Mouse (Mus musculus): ENCODE results near the gene Tfam. TPM values are rescaled to one million over a fixed set of nuclear protein-coding genes. Genes with fewer than 3 reads are reported as not detected.

Tfam gene
- polyA plus RNA-seq (2014; fragmentation: Nextera tagmentation; extraction: Ambion mirVana), result 87.7 and 103 TPM in 2 replicates

- Histone ChIP-seq H3K4me3 (ENCODE audit: low read length) (peak within 1 kb of the TSS; percentile 82), H3K4me2 (replicated peaks; ENCODE audit: low read depth, low read length) (peak within 1 kb of the TSS; percentile 81), H3K4me1 (ENCODE audit: control insufficient read depth, insufficient read depth, low read length) (peaks cover 10% of the 10 kb centered on the region; the same call in 1 of the 2 replicates), H3K36me3 (ENCODE audit: control insufficient read depth, insufficient read depth, low read length) (peaks cover 21% of the 10 kb centered on the region), H3K27ac (ENCODE audit: low read depth, low read length) (peak within 1 kb of the TSS; percentile 68; the same call in 1 of the 2 replicates), H3K27me3 (ENCODE audit: control insufficient read depth, insufficient read depth, low read length) (no peaks in the 10 kb centered on the region), H3K9me3 (ENCODE audit: control insufficient read depth, low read length) (no peaks in the 10 kb centered on the region), H3K9ac (ENCODE audit: low read depth, low read length) (peak within 1 kb of the TSS; percentile 83)
- 4% methylated on average over 7 of the region's 7 CpGs for WGBS
- no peak for ATAC-seq (ENCODE audit: low FRiP score, low TSS enrichment)
Measured at GRCm38 (mm10) chr10:71238240-71238554, at the start of gene Tfam. Gene Tfam (minus strand): TSS chr10:71238280.

DNA sequence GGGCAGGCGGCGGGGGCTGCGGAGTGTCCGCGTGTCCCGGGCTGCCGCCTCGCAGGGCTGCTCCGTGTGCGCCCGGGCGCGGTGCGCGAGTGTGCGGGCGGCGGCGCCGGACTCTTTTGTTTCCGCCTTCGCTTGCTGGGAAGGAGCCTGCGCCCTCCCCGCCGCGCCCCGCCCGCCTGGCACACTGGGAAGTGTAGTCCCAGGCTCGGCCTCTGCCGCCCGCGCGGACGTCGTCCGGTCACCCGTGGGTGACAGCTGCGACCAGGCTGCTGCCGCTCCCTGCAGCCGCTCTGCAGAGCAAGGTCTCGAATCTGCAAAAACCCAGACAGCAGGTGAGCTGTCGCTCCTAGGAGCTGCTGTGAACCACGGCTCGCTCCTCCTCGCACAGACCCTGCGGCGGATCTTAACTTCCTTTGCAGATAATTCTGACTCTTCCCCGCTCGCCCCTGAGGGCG, 47.1 kb upstream of the Tfam start, which contains the start of gene Ube2d1:
Gene Ube2d1, minus strand, starts transcription at position 137 of the 455 bp plus-strand sequence.
- WGBS, result under 1% methylated on average over 50 of the region's 50 CpGs
- peaks cover 8% of the 10 kb centered on the region; the same call in 1 of the 2 replicates for H3K4me1 ChIP-seq (ENCODE audit: control insufficient read depth, insufficient read depth, low read length)
- peak within 1 kb of the TSS; percentile 59 for H3K4me2 ChIP-seq (replicated peaks; ENCODE audit: low read depth, low read length)
- peaks cover 3% of the 10 kb centered on the region; the same call in 1 of the 2 replicates for H3K27me3 ChIP-seq (ENCODE audit: control insufficient read depth, insufficient read depth, low read length)
- H3K36me3 ChIP-seq (ENCODE audit: control insufficient read depth, insufficient read depth, low read length), result no peaks in the 10 kb centered on the region
- H3K9me3 ChIP-seq (ENCODE audit: control insufficient read depth, low read length), result no peaks in the 10 kb centered on the region
- peak within 1 kb of the TSS; percentile 76 for H3K9ac ChIP-seq (ENCODE audit: low read depth, low read length)
- peak; percentile 95 for ATAC-seq (ENCODE audit: low FRiP score, low TSS enrichment)
- peak within 1 kb of the TSS; percentile 66 for H3K4me3 ChIP-seq (ENCODE audit: low read length)
- H3K27ac ChIP-seq (ENCODE audit: low read depth, low read length), result no peak within 1 kb of the TSS

- Histone ChIP-seq H3K4me1 (ENCODE audit: control insufficient read depth, insufficient read depth, low read length) (peaks cover 8% of the 10 kb centered on the region; the same call in 1 of the 2 replicates), H3K9me3 (ENCODE audit: control insufficient read depth, low read length) (no peaks in the 10 kb centered on the region), H3K36me3 (ENCODE audit: control insufficient read depth, insufficient read depth, low read length) (no peaks in the 10 kb centered on the region), H3K9ac (ENCODE audit: low read depth, low read length) (peak overlapping the region; percentile 76), H3K27me3 (ENCODE audit: control insufficient read depth, insufficient read depth, low read length) (peaks cover 3% of the 10 kb centered on the region; the same call in 1 of the 2 replicates), H3K27ac (ENCODE audit: low read depth, low read length) (no peak overlapping the region), H3K4me3 (ENCODE audit: low read length) (peak overlapping the region; percentile 66), H3K4me2 (replicated peaks; ENCODE audit: low read depth, low read length) (peak overlapping the region; percentile 59)
- ATAC-seq (ENCODE audit: low FRiP score, low TSS enrichment), result peak; percentile 87
- WGBS, result 2% methylated on average over 41 of the region's 41 CpGs
Measured at GRCm38 (mm10) chr10:71284511-71285125, 46.5 kb upstream of the Tfam start.

DNA sequence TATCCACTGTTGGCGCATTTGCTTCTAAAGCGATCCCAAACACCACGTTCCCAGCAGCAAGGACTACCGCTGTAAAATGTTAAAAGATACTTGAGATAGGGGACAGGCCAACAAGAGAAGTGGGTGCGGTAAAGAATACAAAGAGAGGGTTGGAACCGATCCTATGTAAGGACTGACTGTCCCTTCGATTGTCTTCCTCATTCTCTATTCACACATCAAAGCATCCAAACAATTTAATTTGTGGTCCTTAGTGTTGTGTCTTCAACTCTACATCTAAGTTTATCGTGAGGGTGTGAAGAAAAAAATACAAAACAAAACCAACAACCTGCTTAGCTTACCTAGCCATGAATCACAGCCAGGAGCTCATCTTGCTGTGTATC, 46.0 kb upstream of the Tfam start:
- H3K9me3 ChIP-seq (ENCODE audit: control insufficient read depth, low read length), result no peaks in the 10 kb centered on the region
- H3K4me3 ChIP-seq (ENCODE audit: low read length), result peak overlapping the region; percentile 66
- peak overlapping the region; percentile 59 for H3K4me2 ChIP-seq (replicated peaks; ENCODE audit: low read depth, low read length)
- no peaks in the 10 kb centered on the region for H3K36me3 ChIP-seq (ENCODE audit: control insufficient read depth, insufficient read depth, low read length)
- peak overlapping the region; percentile 76; the same call in 1 of the 2 replicates for H3K9ac ChIP-seq (ENCODE audit: low read depth, low read length)
- no peak overlapping the region for H3K27ac ChIP-seq (ENCODE audit: low read depth, low read length)
- H3K4me1 ChIP-seq (ENCODE audit: control insufficient read depth, insufficient read depth, low read length), result peaks cover 8% of the 10 kb centered on the region; the same call in 1 of the 2 replicates
- peaks cover 3% of the 10 kb centered on the region; the same call in 1 of the 2 replicates for H3K27me3 ChIP-seq (ENCODE audit: control insufficient read depth, insufficient read depth, low read length)
- WGBS, result 11% methylated on average over 8 of the region's 8 CpGs
- no peak for ATAC-seq (ENCODE audit: low FRiP score, low TSS enrichment)

DNA sequence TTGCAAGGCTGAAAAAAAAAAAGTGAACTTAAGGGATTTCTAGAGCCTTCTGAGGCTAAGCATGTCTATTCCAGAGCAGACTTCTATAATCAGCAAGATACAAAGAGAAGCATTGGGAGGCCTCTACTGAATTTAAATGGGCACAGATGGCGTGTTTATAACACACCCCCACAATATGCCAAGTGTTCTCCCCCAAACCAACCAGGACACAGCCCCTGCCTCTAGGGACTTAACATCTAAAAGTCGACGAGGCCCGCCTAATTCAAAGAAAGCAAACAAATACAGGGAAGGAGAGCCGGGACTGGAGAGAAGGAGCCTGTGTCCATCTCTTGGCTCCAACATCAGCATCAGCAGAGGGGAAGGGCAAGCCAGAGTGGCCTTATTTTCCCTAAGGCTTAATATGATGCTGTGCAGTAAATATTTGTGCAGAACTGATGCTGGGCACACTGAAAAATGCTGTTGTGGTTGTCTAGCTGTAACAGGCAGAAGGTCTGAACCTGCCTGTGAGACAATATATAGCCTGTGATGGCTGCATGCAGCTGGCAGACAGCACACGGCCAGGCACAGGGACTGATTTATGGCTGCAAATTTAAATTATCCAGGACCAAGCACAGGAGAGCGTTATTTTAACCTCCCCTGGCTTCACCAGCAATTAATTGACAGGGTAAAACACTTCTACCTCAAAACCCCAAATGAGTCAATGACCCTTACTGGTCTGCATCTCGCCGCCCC, 35.1 kb upstream of the Tfam start:
- Histone ChIP-seq H3K4me3 (ENCODE audit: low read length) (no peak overlapping the region), H3K27me3 (ENCODE audit: control insufficient read depth, insufficient read depth, low read length) (no peaks in the 10 kb centered on the region), H3K9ac (ENCODE audit: low read depth, low read length) (no peak overlapping the region), H3K4me1 (ENCODE audit: control insufficient read depth, insufficient read depth, low read length) (peaks cover 2% of the 10 kb centered on the region; the same call in 1 of the 2 replicates), H3K36me3 (ENCODE audit: control insufficient read depth, insufficient read depth, low read length) (no peaks in the 10 kb centered on the region; the same call in 1 of the 2 replicates), H3K9me3 (ENCODE audit: control insufficient read depth, low read length) (no peaks in the 10 kb centered on the region), H3K4me2 (replicated peaks; ENCODE audit: low read depth, low read length) (no peak overlapping the region), H3K27ac (ENCODE audit: low read depth, low read length) (no peak overlapping the region)
- 22% methylated on average over 9 of the region's 9 CpGs for WGBS
- ATAC-seq (ENCODE audit: low FRiP score, low TSS enrichment), result 0 out of 2 replicates have a peak, but pooled peaks have one; percentile 24

DNA sequence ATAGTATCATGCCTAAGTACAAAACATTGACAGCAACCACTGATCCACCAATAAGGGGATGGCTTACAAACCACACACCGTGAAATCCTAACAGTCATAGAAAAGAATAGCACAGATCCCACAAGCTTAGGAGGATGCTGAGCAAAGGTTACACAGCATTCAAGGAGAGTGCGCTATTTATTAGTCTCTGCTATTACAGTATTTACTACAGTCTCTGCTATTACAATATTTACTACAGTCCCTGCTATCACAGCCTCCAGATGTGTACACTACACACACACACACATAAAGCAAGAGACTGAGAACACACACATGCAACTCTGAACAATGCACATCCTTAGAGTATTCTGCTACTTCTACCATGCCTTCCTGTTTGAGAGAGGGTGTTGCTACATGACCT, 29.9 kb upstream of the Tfam start:
- H3K27me3 ChIP-seq (ENCODE audit: control insufficient read depth, insufficient read depth, low read length), result no peaks in the 10 kb centered on the region
- H3K4me1 ChIP-seq (ENCODE audit: control insufficient read depth, insufficient read depth, low read length), result no peaks in the 10 kb centered on the region
- no peaks in the 10 kb centered on the region for H3K36me3 ChIP-seq (ENCODE audit: control insufficient read depth, insufficient read depth, low read length)
- H3K4me3 ChIP-seq (ENCODE audit: low read length), result no peak overlapping the region
- no peak overlapping the region for H3K4me2 ChIP-seq (replicated peaks; ENCODE audit: low read depth, low read length)
- no peak for ATAC-seq (ENCODE audit: low FRiP score, low TSS enrichment)
- H3K9ac ChIP-seq (ENCODE audit: low read depth, low read length), result no peak overlapping the region
- no peaks in the 10 kb centered on the region for H3K9me3 ChIP-seq (ENCODE audit: control insufficient read depth, low read length)
- WGBS, result 89% methylated on average over 2 of the region's 2 CpGs
- no peak overlapping the region for H3K27ac ChIP-seq (ENCODE audit: low read depth, low read length)

GRCm38 (mm10) chr10:71267511-71267910, 29.4 kb upstream of the Tfam start:
- H3K4me2 ChIP-seq (replicated peaks; ENCODE audit: low read depth, low read length), result no peak overlapping the region
- WGBS, result 77% methylated on average over 11 of the region's 11 CpGs
- no peaks in the 10 kb centered on the region for H3K9me3 ChIP-seq (ENCODE audit: control insufficient read depth, low read length)
- H3K4me3 ChIP-seq (ENCODE audit: low read length), result no peak overlapping the region
- no peaks in the 10 kb centered on the region for H3K36me3 ChIP-seq (ENCODE audit: control insufficient read depth, insufficient read depth, low read length)
- no peak overlapping the region for H3K9ac ChIP-seq (ENCODE audit: low read depth, low read length)
- H3K27ac ChIP-seq (ENCODE audit: low read depth, low read length), result no peak overlapping the region
- no peaks in the 10 kb centered on the region for H3K4me1 ChIP-seq (ENCODE audit: control insufficient read depth, insufficient read depth, low read length)
- H3K27me3 ChIP-seq (ENCODE audit: control insufficient read depth, insufficient read depth, low read length), result no peaks in the 10 kb centered on the region
- ATAC-seq (ENCODE audit: low FRiP score, low TSS enrichment), result no peak

- no peak overlapping the region for H3K27ac ChIP-seq (ENCODE audit: low read depth, low read length)
- H3K9ac ChIP-seq (ENCODE audit: low read depth, low read length), result no peak overlapping the region
- H3K27me3 ChIP-seq (ENCODE audit: control insufficient read depth, insufficient read depth, low read length), result no peaks in the 10 kb centered on the region
- H3K4me3 ChIP-seq (ENCODE audit: low read length), result no peak overlapping the region
- no peaks in the 10 kb centered on the region for H3K9me3 ChIP-seq (ENCODE audit: control insufficient read depth, low read length)
- WGBS, result 83% methylated on average over 4 of the region's 4 CpGs
- no peak overlapping the region for H3K4me2 ChIP-seq (replicated peaks; ENCODE audit: low read depth, low read length)
- peaks cover 3% of the 10 kb centered on the region; the same call in 1 of the 2 replicates for H3K36me3 ChIP-seq (ENCODE audit: control insufficient read depth, insufficient read depth, low read length)
- H3K4me1 ChIP-seq (ENCODE audit: control insufficient read depth, insufficient read depth, low read length), result peaks cover 6% of the 10 kb centered on the region; the same call in 1 of the 2 replicates
- ATAC-seq (ENCODE audit: low FRiP score, low TSS enrichment), result no peak
Measured at GRCm38 (mm10) chr10:71265067-71265466, 27.0 kb upstream of the Tfam start.

- no peak overlapping the region for H3K9ac ChIP-seq (ENCODE audit: low read depth, low read length)
- no peak overlapping the region for H3K4me2 ChIP-seq (replicated peaks; ENCODE audit: low read depth, low read length)
- H3K27me3 ChIP-seq (ENCODE audit: control insufficient read depth, insufficient read depth, low read length), result no peaks in the 10 kb centered on the region
- WGBS, result 58% methylated on average over 8 of the region's 8 CpGs
- H3K9me3 ChIP-seq (ENCODE audit: control insufficient read depth, low read length), result no peaks in the 10 kb centered on the region
- peaks cover 6% of the 10 kb centered on the region; the same call in 1 of the 2 replicates for H3K36me3 ChIP-seq (ENCODE audit: control insufficient read depth, insufficient read depth, low read length)
- H3K4me1 ChIP-seq (ENCODE audit: control insufficient read depth, insufficient read depth, low read length), result peaks cover 8% of the 10 kb centered on the region; the same call in 1 of the 2 replicates
- H3K4me3 ChIP-seq (ENCODE audit: low read length), result no peak overlapping the region
- no peak for ATAC-seq (ENCODE audit: low FRiP score, low TSS enrichment)
- no peak overlapping the region for H3K27ac ChIP-seq (ENCODE audit: low read depth, low read length)
Measured at GRCm38 (mm10) chr10:71261637-71262036, 23.6 kb upstream of the Tfam start.

Data from kidney, embryonic 14.5 days (tissue).